Mouse (Mus musculus) bone marrow, adult 2 months (tissue): ENCODE data around the gene Itga9. TPM values are rescaled to one million over a fixed set of nuclear protein-coding genes. Genes with fewer than 3 reads are reported as not detected.

Experiments
- H3K27ac ChIP-seq: fragments of 200-500 bp; 2 replicates; pipeline ENCODE4 v1.5.1; 2012; ENCODE audit warnings: low read depth, mild to moderate bottlenecking, control low read depth, inconsistent platforms, low read length; ENCODE audit not compliant: control insufficient read depth, poor library complexity, insufficient read depth
- H3K4me1 ChIP-seq: fragments of 200-500 bp; 2 replicates; pipeline ENCODE4 v1.6.1; 2011; ENCODE audit warnings: low read length; ENCODE audit not compliant: control insufficient read depth, insufficient read depth
- H3K4me3 ChIP-seq: fragments of 200-500 bp; replicated peaks from 2 replicates; pipeline ENCODE3; 2011; ENCODE audit warnings: mild to moderate bottlenecking, low read depth, low read length, control low read depth; ENCODE audit not compliant: control insufficient read depth
- CTCF ChIP-seq: fragments of 200-500 bp; IDR thresholded peaks from 2 replicates; pipeline ENCODE4 v1.5.1; 2011; ENCODE audit warnings: low read length, control low read depth; ENCODE audit not compliant: control insufficient read depth, insufficient read depth
- POLR2A ChIP-seq: fragments of 200-500 bp; IDR thresholded peaks from 2 replicates; pipeline ENCODE4 v1.6.1; 2011; ENCODE audit warnings: low read depth, mild to moderate bottlenecking, control low read depth, low read length, borderline replicate concordance; ENCODE audit not compliant: control insufficient read depth
- WGBS: fragments of 180-500 bp; shearing (Covaris S2); methylation state at CpG from one replicate; pipeline ENCODE4 v1.1.7; 2018; 5-methylcytosine and 5-hydroxymethylcytosine counted together
- polyA plus RNA-seq: library from polyadenylated mRNA; stranded (reverse); fragments of >200 nt; gene quantifications from 2 replicates; pipeline ENCODE4 v1.2.4, GENCODE M21; 2011; ENCODE audit warnings: low replicate concordance; ENCODE audit not compliant: missing spikeins, insufficient read depth, insufficient read length

Itga9 gene
- polyA plus RNA-seq, 1 experiment = 12.0 TPM

- H3K4me3 ChIP-seq = no peak overlapping the region
- H3K4me1 ChIP-seq = no peaks in the 10 kb centered on the region; the same call in 1 of the 2 replicates
- H3K27ac ChIP-seq = no peak overlapping the region
- TF ChIP-seq CTCF (no peak), POLR2A (no peak)
- WGBS = 58% methylated on average over 3 of the region's 3 CpGs
These were observed 127.1 kb downstream of the Itga9 start for GRCm38 (mm10) chr9:118733601-118734000.

GRCm38 (mm10) chr9:118737124-118737523 is 130.6 kb downstream of the Itga9 start:
- Histone ChIP-seq H3K4me3 (no peak overlapping the region), H3K4me1 (no peaks in the 10 kb centered on the region; the same call in 1 of the 2 replicates), H3K27ac (no peak overlapping the region)
- TF ChIP-seq CTCF (no peak), POLR2A (no peak)
- WGBS = 46% methylated on average over 2 of the region's 2 CpGs

- TF ChIP-seq CTCF (no peak), POLR2A (no peak)
- no peak overlapping the region for H3K27ac ChIP-seq
- H3K4me3 ChIP-seq = no peak overlapping the region
- no peaks in the 10 kb centered on the region; the same call in 1 of the 2 replicates for H3K4me1 ChIP-seq
- WGBS = 69% methylated on average over 9 of the region's 9 CpGs
These were observed 131.2 kb downstream of the Itga9 start for GRCm38 (mm10) chr9:118737601-118738137.

GRCm38 (mm10) chr9:118738311-118738710 is 131.8 kb downstream of the Itga9 start:
- WGBS = 80% methylated on average over 5 of the region's 5 CpGs
- no peaks in the 10 kb centered on the region for H3K4me1 ChIP-seq
- TF ChIP-seq CTCF = no peak
- TF ChIP-seq POLR2A = no peak
- H3K27ac ChIP-seq = no peak overlapping the region
- H3K4me3 ChIP-seq = no peak overlapping the region

GRCm38 (mm10) chr9:118739071-118739470 is 132.6 kb downstream of the Itga9 start:
- TF ChIP-seq POLR2A (no peak), CTCF (no peak)
- no peak overlapping the region for H3K4me3 ChIP-seq
- no peaks in the 10 kb centered on the region for H3K4me1 ChIP-seq
- WGBS = 88% methylated on average over 3 of the region's 3 CpGs
- H3K27ac ChIP-seq = no peak overlapping the region

GRCm38 (mm10) chr9:118739659-118740058 is 133.2 kb downstream of the Itga9 start:
- 82% methylated on average over 3 of the region's 3 CpGs for WGBS
- H3K4me3 ChIP-seq = no peak overlapping the region

GRCm38 (mm10) chr9:118741268-118741667 is 134.8 kb downstream of the Itga9 start:
- TF ChIP-seq POLR2A = no peak
- no peak for TF ChIP-seq CTCF
- no peak overlapping the region for H3K4me3 ChIP-seq
- no peak overlapping the region for H3K27ac ChIP-seq
- no peaks in the 10 kb centered on the region; the same call in 1 of the 2 replicates for H3K4me1 ChIP-seq
- WGBS = 82% methylated on average over 9 of the region's 9 CpGs

More at GRCm38 (mm10) chr9:118739659-118740058, 133.2 kb downstream of the Itga9 start:
- no peak for TF ChIP-seq POLR2A
- no peak for TF ChIP-seq CTCF
- Histone ChIP-seq H3K27ac (no peak overlapping the region), H3K4me1 (no peaks in the 10 kb centered on the region)

- Histone ChIP-seq H3K4me1 (no peaks in the 10 kb centered on the region; the same call in 1 of the 2 replicates), H3K4me3 (no peak overlapping the region), H3K27ac (no peak overlapping the region)
- 81% methylated on average over 8 of the region's 8 CpGs for WGBS
- no peak for TF ChIP-seq POLR2A
These were observed 143.0 kb downstream of the Itga9 start for GRCm38 (mm10) chr9:118749335-118749949.
